Mouse (Mus musculus) mouse embryonic stem cell (cell line): ENCODE measurements around the gene Cd86.

Source experiments
- in situ Hi-C, 2 experiments: fragments of 300-500 bp; cut with MboI; formaldehyde crosslinking; loops; 1 replicate in 1 of 2; 3 replicates in 1 of 2; pipeline ENCODE4 v1.14.3; 2019 to 2020; ENCODE audit warnings: low sequenced_read_pairs in 2 of 2, low pct_unique_long_range_greater_than_20kb in 1 of 2, mixed read lengths in 1 of 2; ENCODE audit not compliant: unreplicated experiment in 1 of 2

Cd86 gene

DNA sequence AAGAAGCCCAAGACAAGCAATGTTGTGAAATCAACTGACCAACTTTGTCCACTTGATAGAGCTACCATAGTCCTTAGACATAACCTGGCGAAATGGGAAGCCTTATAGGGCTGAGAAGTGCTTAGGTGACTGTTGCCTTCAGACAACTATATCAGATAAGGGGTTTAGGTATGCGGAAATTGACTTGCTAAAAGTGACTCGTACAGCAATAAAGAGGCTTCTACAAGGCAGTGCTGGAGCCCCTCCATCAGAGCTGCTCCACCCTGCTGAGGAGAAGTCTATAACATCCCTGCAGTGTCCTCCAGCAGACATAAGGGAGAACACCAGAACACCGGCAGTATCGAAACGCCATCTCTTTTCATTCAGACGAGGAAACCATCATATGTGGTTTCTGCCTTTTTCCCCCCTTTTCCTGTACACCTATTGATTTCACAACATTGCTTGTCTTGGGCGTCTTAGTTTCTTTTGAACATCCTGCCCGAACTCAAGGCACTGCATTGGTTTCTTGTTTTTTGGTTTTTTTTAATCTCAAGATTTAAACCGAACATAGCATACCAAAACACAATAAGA is 652 bp upstream of the Cd86 start:
- in situ Hi-C loops = no loop called here

GRCm38 (mm10) chr16:36663484-36663883 is 2.4 kb downstream of the Cd86 start:
- in situ Hi-C loops = no loop called here

- in situ Hi-C loops = no loop called here
Measured at GRCm38 (mm10) chr16:36661330-36661729, 4.6 kb downstream of the Cd86 start.

GRCm38 (mm10) chr16:36655910-36656309 is 10.0 kb downstream of the Cd86 start:
- in situ Hi-C loops = no loop called here

- in situ Hi-C loops = no loop called here
Measured at GRCm38 (mm10) chr16:36655199-36655598, 10.7 kb downstream of the Cd86 start.

DNA sequence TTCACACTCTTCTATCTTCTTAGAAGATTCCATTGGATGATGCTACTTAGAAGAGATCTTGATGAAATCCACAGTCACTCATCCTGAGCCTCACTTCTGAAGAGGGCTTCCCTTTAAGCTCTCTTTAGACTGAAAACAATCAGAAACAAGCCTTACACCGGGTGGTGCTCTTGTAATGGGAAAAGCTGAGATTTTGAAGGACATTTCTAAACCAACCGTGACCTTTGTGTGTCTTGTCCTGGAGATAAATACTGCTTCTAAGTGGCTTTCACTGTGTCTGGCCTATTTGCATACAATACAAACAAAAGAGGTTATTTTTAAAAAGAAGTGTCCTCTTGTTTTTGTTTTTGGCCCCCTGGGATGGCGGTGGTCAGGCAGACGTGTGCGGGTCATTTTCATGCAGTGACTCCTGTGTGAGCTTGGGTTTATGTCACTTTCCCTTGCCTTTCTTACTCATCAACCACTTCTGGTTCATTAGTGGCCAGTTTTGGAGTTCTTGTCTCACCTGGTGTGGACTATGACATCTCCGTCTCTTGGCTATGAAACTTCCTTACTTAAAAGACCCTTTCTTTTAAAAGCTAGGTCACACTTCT is 14.6 kb downstream of the Cd86 start:
- in situ Hi-C loops = no loop called here

DNA sequence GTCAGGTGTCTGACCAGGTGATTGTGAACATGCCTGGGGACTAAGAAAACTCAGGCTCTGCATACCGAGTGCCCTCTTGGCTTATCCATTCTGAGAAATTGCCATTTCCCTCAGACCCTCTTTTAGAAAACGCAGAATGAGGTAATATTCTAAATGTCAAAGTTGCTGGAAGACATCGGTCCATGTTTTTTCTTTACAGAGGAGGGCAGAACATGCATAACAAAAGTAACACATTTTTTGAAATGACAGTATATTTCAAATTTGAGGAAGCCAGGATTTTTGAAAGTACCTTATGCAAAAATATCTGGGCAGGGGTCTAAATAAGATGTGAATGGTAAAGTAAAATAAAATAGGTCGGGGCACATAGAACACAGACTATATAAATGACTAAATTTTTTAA is 15.4 kb downstream of the Cd86 start:
- in situ Hi-C loops = no loop called here

DNA sequence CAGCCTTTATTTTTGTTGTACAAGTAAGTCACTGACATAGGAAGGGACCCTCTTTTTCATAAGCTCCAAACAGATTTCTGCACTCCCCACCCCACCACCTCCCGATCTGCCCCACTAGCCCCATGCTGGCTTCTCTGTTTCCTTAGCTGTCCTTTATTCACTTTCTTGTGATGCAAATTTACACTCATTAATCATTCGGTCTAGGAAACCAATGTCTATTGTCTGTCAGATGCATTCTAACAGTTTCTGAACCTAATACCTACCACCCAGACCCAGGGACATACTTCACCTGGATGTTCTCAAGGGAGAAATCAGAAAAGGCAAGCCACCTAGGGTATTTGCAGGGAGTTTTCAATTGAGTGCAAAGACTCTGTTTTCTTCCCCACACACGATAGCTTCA is 16.6 kb downstream of the Cd86 start:
- in situ Hi-C loops = no loop called here

DNA sequence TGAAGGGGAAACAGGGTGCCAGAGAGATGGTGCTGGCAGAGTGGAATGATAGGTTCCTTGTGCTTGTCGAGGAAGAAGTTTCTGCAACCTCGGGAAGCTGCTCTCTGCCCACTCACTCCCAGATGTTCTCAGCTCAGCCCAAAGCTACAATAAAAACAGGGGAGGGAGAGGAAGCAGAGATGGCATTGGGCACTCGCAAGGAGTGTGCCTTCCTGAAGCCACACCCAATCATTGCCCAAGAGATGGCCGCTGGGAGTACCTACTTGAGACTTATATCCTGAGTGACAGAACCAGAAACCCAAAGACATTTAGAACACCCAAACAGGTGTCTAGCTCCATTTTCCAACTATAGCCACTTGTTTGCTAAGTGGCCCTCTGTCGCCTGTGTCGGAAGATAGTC is 20.8 kb downstream of the Cd86 start:
- in situ Hi-C loops = no loop called here

- in situ Hi-C loops = no loop called here
Measured at GRCm38 (mm10) chr16:36642696-36643046, 23.2 kb downstream of the Cd86 start.

DNA sequence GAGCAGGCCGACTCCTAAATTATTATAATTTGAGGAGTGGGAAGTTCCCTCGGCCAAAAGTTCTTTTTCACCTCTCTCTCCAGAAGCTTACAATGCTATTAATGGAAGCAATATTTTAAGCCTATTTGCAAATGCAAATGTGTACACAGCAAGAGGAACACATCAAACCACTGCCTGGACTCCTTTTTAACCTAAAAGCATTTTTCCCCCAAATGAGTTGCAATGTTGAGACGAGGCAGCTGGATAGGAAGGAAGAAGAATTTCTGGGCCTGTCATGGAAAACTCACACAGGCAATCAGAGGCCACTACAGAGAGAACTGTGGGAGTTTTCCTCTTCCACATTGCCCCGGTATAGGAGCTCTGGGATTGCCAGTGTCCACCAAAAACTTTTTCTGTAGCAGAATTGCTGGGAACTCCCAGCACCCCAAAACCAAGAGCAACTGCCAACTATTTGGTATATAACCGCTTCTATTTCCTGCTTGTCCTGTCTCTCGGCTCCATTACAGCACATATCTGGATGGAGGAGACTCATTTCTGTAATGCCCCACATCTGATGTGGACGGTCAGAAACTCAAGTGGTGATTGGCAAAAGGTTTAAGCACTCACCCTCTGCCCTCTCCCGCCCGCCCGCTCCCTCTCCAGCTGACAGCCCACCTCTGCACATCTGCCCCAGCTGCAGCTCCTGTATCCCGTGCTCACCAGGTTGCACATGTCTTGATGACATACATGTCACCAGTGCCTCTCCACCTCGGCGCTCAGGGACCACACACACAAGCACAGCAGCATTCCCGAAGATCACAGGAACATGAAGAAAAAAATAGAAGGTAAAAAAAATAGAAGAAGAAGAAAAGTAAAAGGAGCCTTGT is 23.8 kb downstream of the Cd86 start:
- in situ Hi-C loops = no loop called here

- in situ Hi-C loops = no loop called here
Measured at GRCm38 (mm10) chr16:36640993-36641392, 24.9 kb downstream of the Cd86 start.

- in situ Hi-C loops = no loop called here
Measured at GRCm38 (mm10) chr16:36639812-36640504, 25.9 kb downstream of the Cd86 start.

DNA sequence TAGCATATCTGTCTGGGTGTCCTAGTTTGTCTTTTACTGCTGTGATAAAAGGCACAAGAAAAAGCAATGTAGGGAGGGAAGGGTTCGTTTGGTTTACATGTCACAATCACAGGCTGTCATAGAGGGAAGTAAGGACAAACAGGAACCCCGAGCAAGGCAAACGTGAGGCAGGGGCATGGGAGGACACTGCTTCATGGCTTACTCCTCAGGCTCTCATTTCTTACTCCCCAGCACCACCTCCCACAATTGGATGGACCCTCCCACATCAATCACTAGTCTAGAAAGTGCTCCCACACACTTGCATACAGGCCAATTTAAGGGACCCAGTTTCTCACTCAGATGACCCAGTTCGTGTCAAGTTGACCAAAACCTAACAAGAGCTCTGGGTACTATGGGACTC is 29.1 kb downstream of the Cd86 start:
- in situ Hi-C loops = no loop called here

- in situ Hi-C loops = no loop called here
Measured at GRCm38 (mm10) chr16:36634971-36635710, 30.7 kb downstream of the Cd86 start.

DNA sequence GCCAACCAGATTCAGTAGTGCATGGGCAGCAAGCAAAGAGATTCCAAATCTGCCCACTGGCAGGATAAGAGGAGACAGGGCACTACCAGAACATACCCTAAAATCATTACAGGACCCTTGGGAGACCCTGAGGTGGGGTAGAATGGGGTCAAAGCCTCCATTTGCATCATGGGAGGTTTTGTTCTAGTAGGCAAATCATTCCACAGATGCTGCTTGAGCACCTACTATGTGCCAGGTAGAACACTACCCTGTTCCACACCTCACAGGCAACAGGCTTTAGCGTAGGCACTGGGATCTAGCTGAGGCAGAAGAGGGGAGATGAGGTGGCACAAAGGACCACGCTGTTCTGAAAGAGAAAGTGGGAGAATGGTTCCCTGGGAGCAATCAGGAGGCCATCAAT is 31.5 kb downstream of the Cd86 start:
- in situ Hi-C loops = no loop called here

- in situ Hi-C loops = no loop called here
Measured at GRCm38 (mm10) chr16:36632229-36632628, 33.7 kb downstream of the Cd86 start.

- in situ Hi-C loops = no loop called here
Measured at GRCm38 (mm10) chr16:36631607-36632006, 34.3 kb downstream of the Cd86 start.

DNA sequence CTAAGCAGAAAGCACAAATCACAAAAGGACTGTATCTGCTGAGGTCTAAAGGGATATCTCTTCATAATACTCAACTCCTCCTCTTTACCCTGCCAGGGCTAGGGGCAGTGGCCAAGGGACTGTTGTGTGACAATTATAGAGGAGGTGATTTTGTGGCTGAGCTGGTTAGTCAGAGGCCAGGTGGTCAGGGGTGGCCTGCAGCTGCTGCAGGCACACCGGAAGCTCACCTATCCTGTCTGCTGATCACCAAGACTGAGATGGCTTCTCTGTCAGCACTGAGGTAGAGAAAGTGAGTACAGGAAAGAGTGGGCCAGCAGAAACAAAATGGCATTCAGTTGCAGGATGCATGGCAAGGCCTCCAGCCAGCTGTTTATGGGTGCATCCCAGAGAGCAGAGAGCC is 38.1 kb downstream of the Cd86 start:
- in situ Hi-C loops = loop anchor here in 1 of 2 experiments (10.0 kb wide), 1 partner anchor 153 kb away; no protein-coding TSS in a partner anchor
